Mouse (Mus musculus): Measurements from ENCODE around the gene 1700013H16Rik.
"Not testable (repeated sequence)": the region's sequence is repeated elsewhere in the genome, so short reads cannot be mapped to it uniquely, and the experiment has no call there.

GRCm38 (mm10) chrX:53797519-53797918 is 39.9 kb upstream of the 1700013H16Rik start, which contains the start of gene Xlr:
- not testable (repeated sequence) for TF ChIP-seq CTCF (IDR thresholded peaks at IDR 0.05; ENCODE audit: low read depth, low read length); POLR2A (IDR thresholded peaks at IDR 0.05; ENCODE audit: borderline replicate concordance, low read depth, low read length)
